13 mouse cellular contexts compared by ENCODE assay signal in the genomic region with DNA sequence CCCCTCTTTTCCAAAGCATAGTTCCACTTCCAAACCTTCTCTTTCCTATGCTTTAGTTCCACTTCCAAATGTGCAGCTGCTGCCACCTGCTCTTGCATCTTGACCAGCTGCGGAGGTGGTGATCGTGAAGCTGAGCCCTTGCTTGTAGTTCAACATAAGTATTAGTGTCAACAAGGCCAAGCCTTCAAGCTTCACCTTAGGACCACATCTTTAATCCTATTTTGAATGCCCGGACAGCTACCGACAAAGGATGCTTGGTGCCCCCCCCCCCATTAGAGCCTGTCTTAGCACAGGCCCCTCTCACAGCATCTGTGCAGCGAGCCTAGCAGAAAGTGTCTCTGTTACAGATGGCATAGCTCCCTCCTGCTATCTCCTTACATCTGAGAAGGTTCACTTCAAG. TPM values are rescaled to one million over a fixed set of nuclear protein-coding genes. Genes with fewer than 3 reads are reported as not detected.
A peak's percentile ranks its signal among the peaks of the same experiment; 100 is the strongest.
DNase-seq lines count a peak whose midpoint lies in the region; ATAC-seq lines count a peak whose summit lies in the region.
"Had no signal": no experiment of that assay in that cellular context is flagged by ENCODE, and none has a peak within 500 bp of the region (broad histone marks: within the 10 kb centered on the region; RNA-seq: fewer than 3 reads in every experiment).

No protein-coding gene starts in this region.

- peaks cover 42% of the 10 kb centered on the region for H3K4me1 ChIP-seq in forebrain, embryonic 10.5 days
- H3K4me1 ChIP-seq in forebrain, embryonic 11.5 days (replicated peaks; ENCODE audit: control insufficient read depth, insufficient read depth, low read length): peaks cover 7% of the 10 kb centered on the region; the same call in 1 of the 2 replicates
- H3K4me1 ChIP-seq in kidney, embryonic 16.5 days (ENCODE audit: insufficient read depth, low read length): peaks cover 28% of the 10 kb centered on the region
- peaks cover 46% of the 10 kb centered on the region for H3K4me1 ChIP-seq in heart, embryonic 13.5 days

- H3K9me3 ChIP-seq in forebrain, embryonic 10.5 days: no peaks in the 10 kb centered on the region
- no peaks in the 10 kb centered on the region for H3K9me3 ChIP-seq in forebrain, embryonic 11.5 days (ENCODE audit: control insufficient read depth, low read length)
- H3K9me3 ChIP-seq in kidney, embryonic 16.5 days (ENCODE audit: low read length): no peaks in the 10 kb centered on the region
- H3K9me3 ChIP-seq in heart, embryonic 13.5 days: no peaks in the 10 kb centered on the region
- H3K9me3 ChIP-seq: embryonic facial prominence, embryonic 13.5 days; limb, embryonic 15.5 days had no signal

- H3K27me3 ChIP-seq in forebrain, embryonic 10.5 days (ENCODE audit: poor library complexity, severe bottlenecking): no peaks in the 10 kb centered on the region; the same call in 1 of the 2 replicates
- H3K27me3 ChIP-seq in forebrain, embryonic 11.5 days (ENCODE audit: control insufficient read depth, insufficient read depth, low read length): no peaks in the 10 kb centered on the region
- peaks cover 4% of the 10 kb centered on the region; the same call in 1 of the 2 replicates for H3K27me3 ChIP-seq in kidney, embryonic 16.5 days (ENCODE audit: insufficient read depth, low read length)
- H3K27me3 ChIP-seq in heart, embryonic 13.5 days (replicated peaks): no peaks in the 10 kb centered on the region
- H3K27me3 ChIP-seq: embryonic facial prominence, embryonic 13.5 days; limb, embryonic 15.5 days had no signal

- no peak overlapping the region for H3K4me2 ChIP-seq in forebrain, embryonic 11.5 days (ENCODE audit: low read depth, low read length, severe bottlenecking)
- H3K4me2 ChIP-seq in kidney, embryonic 16.5 days (replicated peaks; ENCODE audit: low read depth, low read length): no peak overlapping the region
- no peak overlapping the region for H3K4me2 ChIP-seq in heart, embryonic 13.5 days
- H3K4me2 ChIP-seq: embryonic facial prominence, embryonic 13.5 days; limb, embryonic 15.5 days had no signal

- no peak overlapping the region for H3K4me3 ChIP-seq in forebrain, embryonic 10.5 days
- no peak overlapping the region for H3K4me3 ChIP-seq in forebrain, embryonic 11.5 days (ENCODE audit: low read depth, low read length)
- no peak overlapping the region for H3K4me3 ChIP-seq in kidney, embryonic 16.5 days (ENCODE audit: low read length)
- no peak overlapping the region for H3K4me3 ChIP-seq in heart, embryonic 13.5 days
- H3K4me3 ChIP-seq: embryonic facial prominence, embryonic 13.5 days; limb, embryonic 15.5 days had no signal

- H3K36me3 ChIP-seq in forebrain, embryonic 10.5 days (replicated peaks): no peaks in the 10 kb centered on the region
- no peaks in the 10 kb centered on the region for H3K36me3 ChIP-seq in forebrain, embryonic 11.5 days (ENCODE audit: control insufficient read depth, insufficient read depth, low read length)
- H3K36me3 ChIP-seq in kidney, embryonic 16.5 days (ENCODE audit: insufficient read depth, low read length): no peaks in the 10 kb centered on the region
- no peaks in the 10 kb centered on the region for H3K36me3 ChIP-seq in heart, embryonic 13.5 days
- H3K36me3 ChIP-seq: embryonic facial prominence, embryonic 13.5 days; G1E; limb, embryonic 15.5 days had no signal

- 15% methylated on average over 5 of the region's 5 CpGs for WGBS in forebrain, embryonic 10.5 days
- 16% methylated on average over 5 of the region's 5 CpGs for WGBS in forebrain, embryonic 11.5 days
- WGBS in kidney, embryonic 16.5 days: 32% methylated on average over 5 of the region's 5 CpGs
- 59% methylated on average over 5 of the region's 5 CpGs for WGBS in heart, embryonic 13.5 days

- no peak for ATAC-seq in forebrain, embryonic 11.5 days (replicated peaks; ENCODE audit: low FRiP score)
- peak; percentile 54; the same call in 1 of the 2 replicates for ATAC-seq in kidney, embryonic 16.5 days (ENCODE audit: low FRiP score, low TSS enrichment)
- no peak for ATAC-seq in heart, embryonic 13.5 days (ENCODE audit: extremely low read depth, insufficient number of reproducible peaks, low FRiP score, low TSS enrichment)
- ATAC-seq in activated CD4-positive, CD25-positive, alpha-beta regulatory T cell, adult 4 months: no peak
- ATAC-seq: lung, postnatal 0 days had no signal

- peak overlapping the region; percentile 63 for H3K27ac ChIP-seq in forebrain, embryonic 10.5 days
- no peak overlapping the region for H3K27ac ChIP-seq in forebrain, embryonic 11.5 days (ENCODE audit: low read depth, low read length)
- H3K27ac ChIP-seq in kidney, embryonic 16.5 days (ENCODE audit: low read length): peak overlapping the region; percentile 27; the same call in 1 of the 2 replicates
- H3K27ac ChIP-seq in heart, embryonic 13.5 days (replicated peaks): peak overlapping the region; percentile 76
- H3K27ac ChIP-seq: embryonic facial prominence, embryonic 13.5 days; limb, embryonic 15.5 days had no signal

- DNase-seq in forebrain, embryonic 10.5 days (ENCODE audit: extremely low spot score, low spot score): no peak
- DNase-seq in forebrain, embryonic 11.5 days (ENCODE audit: low spot score): no peak
- DNase-seq in kidney, adult 9 months: no peak
- peak; percentile 50 for DNase-seq in brain, adult 2 months (ENCODE audit: low read depth, low spot score)
- DNase-seq in right cerebral cortex, postnatal 14 days: no peak
- DNase-seq: thymus, postnatal 14 days had no signal

- H3K9ac ChIP-seq in forebrain, embryonic 11.5 days (ENCODE audit: low read length): no peak overlapping the region
- H3K9ac ChIP-seq in kidney, embryonic 16.5 days (replicated peaks; ENCODE audit: low read length): no peak overlapping the region
- H3K9ac ChIP-seq in heart, embryonic 13.5 days: no peak overlapping the region
- H3K9ac ChIP-seq: embryonic facial prominence, embryonic 13.5 days; limb, embryonic 15.5 days had no signal

RNA-seq across cellular contexts. Expression of a gene that starts 47.8 kb away (rescaled TPM):
- 3.3 and 4.7 TPM in 2 replicates for polyA plus RNA-seq in forebrain, embryonic 10.5 days (2016; fragmentation: Nextera tagmentation; extraction: Ambion mirVana)
- polyA plus RNA-seq in forebrain, embryonic 11.5 days (2014; fragmentation: Nextera tagmentation; extraction: Ambion mirVana): 5.0 and 6.0 TPM in 2 replicates
- 8.9 and 9.2 TPM in 2 replicates for polyA plus RNA-seq in kidney, embryonic 16.5 days (2015; fragmentation: Nextera tagmentation; extraction: Ambion mirVana)
- polyA plus RNA-seq in heart, embryonic 13.5 days (2015; fragmentation: Nextera tagmentation; extraction: Ambion mirVana): 14.4 and 17.7 TPM in 2 replicates
- not detected for polyA plus RNA-seq in activated CD4-positive, CD25-positive, alpha-beta regulatory T cell, adult 4 months (2017; shearing (Covaris generic))
- polyA plus RNA-seq: G1E had no signal
